Mouse (Mus musculus) 416B (cell line): ENCODE results near the gene Dab1.

ENCODE experiments used
- DNase-seq: peaks from one replicate; pipeline ENCODE4 v3.0.0; 2011; ENCODE audit warnings: low read depth

Gene Dab1

DNA sequence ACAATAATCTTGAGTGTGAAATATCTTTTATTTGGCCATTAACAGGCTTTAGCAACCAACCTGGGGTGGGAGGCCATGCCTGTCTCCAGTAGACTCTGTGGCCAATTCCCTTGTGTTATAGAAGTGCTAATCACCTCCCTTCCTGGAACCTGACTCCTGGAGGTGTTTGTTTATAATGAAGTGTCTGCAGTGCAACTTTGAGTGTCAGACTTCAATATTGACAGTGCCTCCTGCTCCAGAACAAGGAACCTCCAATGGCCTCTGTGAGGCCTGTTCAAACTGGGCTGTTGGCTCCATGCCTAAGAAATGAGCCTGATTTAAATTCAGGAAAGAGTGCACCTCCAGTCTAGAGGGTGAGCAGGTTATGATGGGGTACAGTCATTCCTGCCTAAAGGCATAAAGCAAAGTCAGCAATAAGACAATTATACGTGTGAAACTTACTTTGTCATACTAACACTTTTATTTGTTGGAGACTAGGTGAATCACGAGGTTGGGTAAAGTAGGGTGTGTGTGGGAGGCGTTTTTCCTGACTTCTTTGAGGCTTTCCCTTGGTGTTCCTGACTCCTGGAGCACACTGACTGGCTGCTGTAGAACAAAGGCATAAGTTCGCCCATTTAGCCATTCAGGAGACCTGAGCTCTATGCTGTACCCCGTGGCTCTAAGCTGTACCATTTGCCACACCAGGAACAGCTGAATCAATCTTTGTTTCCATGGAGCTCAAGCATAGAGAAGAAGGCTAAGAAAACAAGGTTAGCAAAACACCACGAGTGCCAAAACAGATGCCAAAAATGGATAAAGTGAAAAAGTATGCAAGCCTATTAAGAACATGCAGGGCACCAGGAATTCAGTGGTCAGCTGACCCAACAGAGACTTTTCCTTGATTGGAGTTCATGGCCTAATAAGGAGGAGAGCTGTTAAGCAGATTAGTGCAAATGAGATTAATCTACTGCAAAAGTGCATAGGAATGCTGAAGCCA, 978.6 kb downstream of the Dab1 start:
- DNase-seq, result no peak

DNA sequence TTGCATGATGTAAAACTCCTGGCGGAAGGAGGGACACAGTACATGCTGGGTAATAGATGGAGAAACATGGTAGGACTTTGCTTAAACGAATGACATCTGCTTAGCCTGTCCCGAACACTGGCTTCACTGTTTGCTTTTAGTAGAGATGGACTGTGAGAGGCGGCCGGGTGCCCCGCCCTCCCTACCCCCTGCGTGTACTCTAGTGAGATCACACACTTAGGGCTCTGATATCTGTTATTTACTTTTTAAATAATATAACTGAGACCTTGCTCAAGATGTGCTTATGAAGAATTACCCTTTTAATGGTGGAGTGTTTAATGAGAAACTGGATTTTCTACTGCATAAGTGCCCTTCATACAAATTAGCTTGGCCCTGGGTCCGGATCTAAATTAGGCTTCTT, 983.6 kb downstream of the Dab1 start:
- DNase-seq, result no peak

DNA sequence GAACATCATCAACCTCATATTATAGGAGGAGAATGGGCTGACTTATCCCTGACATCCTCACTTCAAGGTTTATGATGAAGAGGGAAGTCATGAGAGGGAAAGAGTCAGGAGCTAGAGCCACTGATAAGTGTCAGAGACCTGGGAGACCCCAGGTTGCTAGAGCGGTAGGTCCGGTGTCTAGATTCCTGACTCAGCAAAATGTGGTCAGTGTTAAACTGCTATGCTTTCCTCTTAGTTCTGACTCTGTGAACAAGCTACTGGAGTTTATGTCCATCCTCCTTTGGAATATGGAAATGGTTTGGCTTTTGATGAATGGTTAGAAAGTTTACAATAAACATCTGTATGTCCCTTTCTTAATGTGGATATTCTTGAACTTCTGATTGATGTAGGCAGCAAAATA, 985.1 kb downstream of the Dab1 start:
- no peak for DNase-seq

DNA sequence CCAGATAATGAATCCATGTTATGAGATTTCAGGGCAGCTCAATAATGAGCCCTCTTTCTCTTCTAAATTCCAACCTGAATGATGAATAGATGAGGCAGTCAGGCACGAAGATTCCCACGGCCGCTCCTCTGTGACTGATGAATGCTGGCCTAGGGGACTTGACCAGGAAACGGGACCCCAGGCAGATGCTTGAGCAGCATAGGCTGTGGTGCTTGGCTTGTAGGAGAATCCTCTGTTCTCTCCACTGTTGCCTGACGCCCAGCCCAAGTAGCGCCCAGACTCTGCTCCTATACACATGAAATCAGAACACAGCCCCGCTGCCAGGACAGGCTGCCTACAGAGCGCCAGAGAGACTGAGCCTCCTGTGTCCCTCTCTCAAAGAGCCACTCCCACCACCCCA, 987.7 kb downstream of the Dab1 start:
- no peak for DNase-seq

DNA sequence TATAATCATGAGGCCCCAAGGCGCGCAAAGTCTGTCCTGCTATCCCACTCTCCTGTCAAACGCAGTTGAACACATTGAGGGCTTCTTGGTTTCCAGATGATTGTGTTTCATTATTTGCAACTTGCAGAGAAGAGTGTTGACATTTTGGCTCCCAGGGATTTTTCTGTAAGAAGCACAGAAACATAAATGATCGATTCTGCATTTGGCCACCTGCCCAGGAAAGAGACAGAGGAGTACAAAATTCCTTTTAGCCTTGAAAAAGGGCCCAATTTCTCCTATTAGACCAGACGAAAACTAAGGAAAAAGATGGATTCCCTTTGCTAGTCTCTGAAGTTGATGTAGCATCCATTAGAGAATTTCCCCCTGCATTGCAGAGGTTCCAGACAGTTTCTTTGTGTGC, 988.5 kb downstream of the Dab1 start:
- no peak for DNase-seq

DNA sequence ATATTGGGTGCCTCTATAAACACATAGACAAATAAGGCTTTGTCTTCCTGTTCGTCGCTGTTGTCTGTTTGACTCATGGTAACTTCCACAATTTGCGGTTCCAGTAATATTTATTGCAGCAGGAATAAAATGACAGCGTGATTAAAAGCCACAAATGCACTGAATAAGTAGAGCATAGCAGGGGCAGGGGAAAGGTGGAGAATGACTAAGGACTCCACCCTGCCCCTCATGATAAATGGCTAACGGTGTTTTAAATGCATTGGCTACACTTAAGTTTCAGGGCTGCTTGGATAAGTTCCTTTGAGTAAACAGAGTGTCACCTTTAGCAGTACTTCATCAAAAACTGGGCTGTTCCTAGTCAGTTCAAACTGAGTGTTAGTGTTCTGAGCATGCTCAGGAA, 1000.3 kb downstream of the Dab1 start:
- no peak for DNase-seq

DNA sequence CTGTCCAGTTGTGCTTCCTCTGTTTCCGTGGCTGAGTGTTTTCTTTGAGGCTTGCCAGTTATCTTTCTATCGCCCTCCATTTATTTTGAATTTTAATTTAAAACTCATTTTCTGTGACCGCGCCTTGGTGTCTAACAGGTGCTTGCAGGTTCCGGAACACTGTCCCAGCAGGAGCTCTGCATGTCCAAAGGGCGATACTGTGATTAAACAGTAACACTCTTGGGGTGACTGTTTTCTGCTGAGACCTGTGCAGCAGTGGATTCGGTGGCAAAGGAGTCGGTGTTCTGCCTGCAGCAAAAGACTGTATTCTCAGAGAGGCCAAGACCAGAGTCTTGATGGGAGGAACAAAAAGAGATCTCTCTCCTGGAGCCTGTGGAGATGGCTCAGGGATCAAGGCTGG, 1006.2 kb downstream of the Dab1 start:
- no peak for DNase-seq

DNA sequence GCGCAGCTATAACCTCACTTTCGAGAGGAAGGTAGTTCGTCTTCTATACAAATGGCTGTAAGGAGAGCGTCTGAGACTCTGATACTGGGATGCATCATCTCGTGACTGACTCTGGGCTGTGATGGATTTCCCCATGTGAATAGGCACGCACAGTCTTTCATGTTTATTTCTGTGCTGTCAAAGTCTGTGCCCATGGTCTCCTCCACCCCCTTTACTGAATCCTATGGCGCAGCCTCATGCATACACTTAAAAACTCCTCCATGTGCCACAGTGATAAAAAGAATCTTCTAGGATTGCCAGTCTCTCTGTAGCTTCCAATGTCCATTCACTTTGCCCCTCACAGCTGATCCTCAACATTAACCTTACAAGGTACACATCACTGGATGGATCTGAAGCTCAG, 1009.5 kb downstream of the Dab1 start:
- DNase-seq, result no peak

DNA sequence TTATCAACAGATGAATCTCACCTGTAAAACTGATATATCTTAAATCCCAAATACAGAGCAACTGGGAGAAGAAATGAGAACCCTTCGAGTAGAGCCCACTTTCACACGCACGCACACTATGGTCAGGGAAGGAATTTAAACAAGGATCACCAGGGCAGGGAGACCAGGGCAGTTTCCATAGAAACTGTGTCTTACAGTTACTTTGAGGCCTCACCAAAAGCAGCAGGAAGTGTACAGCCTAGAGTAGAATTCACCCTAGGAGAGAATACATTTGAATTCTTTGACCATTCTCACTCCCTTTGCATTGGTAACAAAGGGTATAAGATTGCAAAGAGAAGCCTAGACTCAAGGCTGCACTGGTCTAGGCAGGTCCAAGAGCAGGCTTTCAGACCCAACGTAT, 1017.9 kb downstream of the Dab1 start:
- DNase-seq, result no peak

DNA sequence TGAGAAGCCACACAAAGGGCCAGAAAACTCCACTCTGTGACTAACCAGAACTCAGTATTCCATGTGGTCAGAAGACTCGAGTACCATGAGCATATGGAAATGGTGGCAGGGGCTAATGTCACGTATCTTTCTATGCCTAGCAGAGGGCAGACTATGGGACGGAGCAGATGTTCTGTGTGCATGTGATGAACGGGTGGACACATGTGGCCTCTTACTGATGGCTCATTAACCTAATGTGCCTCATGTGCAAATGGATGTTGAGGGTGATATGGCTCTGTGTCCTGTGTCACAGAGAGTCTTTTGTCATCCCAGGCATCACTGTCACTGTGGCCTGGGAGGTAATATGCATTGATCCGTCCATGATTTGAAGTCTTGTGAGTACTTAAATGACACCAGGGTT, 1021.5 kb downstream of the Dab1 start:
- DNase-seq, result no peak

DNA sequence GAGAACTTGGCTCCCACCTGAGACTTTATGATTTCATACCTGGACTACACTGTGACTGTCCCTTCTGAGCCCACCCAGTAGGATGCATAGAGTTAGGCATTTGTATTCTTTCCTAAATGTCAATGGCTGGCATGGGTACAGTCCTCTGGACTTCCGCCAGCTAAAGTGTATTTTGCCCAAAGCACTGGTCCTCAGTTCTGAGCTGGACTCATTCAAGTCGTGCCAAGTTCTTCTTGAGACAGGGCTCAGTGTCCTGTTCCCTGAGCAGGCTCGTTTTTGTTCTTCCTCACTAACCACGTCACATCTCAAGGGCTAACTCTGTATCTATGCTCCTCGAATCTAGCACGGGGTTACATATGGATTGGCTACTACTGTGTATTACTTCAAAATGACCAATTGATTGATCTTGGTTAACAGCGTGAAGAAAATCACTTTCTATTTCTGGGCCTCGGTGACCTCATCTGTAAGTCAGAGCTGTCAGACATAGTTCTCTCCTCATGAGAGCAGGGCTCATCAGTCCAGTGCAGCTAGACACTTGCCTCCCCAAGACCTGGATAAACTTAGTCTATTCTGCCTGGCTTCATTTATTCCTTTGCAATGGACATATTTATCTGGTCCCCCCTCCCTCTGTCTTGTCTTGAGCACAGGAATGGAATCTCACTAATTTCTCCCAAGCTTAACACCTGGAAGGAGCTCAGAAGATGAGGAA, 1023.8 kb downstream of the Dab1 start:
- DNase-seq, result no peak

DNA sequence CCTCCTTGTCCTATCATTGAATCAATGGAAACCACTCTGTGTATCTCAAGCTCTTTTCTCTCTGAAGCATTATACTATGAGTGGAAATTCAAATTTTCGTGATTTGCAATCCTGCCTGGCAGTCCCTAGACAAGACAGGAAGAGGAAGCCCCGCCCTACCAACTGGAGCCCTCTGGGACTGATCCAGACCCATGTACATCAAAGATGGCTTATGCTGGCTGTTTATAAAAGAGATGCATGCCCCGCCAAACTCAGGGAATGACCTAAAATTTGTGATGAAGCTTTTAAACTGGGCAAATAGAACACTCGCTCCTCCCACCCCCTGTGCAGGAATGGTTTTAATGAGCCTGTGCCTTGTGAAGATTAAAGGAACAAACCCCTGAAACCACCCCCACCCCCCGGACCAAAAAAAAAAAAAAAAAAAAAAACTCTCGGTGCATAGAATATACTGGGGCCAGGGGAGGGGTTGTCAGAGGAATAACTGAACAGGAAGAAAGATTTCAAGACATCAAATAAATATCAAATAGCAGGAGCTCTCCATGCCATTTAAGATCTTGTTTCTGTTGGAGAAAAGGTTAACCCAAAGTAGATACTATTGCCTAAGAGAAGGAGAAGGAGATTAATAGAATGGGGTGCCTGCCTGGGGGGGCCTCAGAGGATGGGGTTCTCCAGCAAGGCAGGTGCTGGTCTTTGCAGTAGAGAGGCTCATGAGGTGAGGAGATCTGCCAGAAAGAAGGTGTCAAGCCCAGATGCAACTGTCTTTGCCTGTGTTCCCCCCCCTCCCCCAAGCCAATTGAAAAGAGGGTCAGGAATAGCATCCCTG, 1024.6 kb downstream of the Dab1 start:
- DNase-seq, result no peak

DNA sequence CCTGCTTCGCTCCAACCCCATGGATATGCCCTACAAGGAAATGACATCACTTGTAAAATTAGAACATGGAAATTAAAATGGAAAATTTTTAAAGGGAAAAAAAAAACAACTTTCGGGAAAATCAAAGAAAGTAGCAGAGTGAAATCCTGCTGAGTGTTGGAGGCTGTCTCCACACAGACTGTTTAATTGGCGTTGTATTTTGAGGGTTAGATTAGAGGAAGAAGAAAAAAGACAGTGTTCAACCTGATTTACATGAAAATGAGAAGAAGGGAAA, 1025.1 kb downstream of the Dab1 start:
- no peak for DNase-seq

DNA sequence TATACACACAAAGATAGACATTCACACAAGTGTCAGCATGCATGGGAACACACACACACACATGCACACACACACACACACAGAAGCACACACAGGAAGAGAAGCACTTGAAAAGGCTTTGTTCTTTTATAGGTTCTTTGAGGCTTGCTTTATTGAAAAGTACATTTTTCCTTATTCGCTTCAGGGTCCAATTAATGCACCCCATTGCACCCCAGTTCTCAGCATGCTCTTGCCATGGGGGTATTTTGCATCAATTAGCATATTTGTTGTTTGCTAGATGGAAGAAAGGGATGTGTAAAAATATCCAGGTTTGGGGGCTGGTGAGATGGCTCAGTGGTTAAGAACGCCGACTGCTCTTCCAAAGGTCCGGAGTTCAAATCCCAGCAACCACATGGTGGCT, 1025.7 kb downstream of the Dab1 start:
- no peak for DNase-seq

DNA sequence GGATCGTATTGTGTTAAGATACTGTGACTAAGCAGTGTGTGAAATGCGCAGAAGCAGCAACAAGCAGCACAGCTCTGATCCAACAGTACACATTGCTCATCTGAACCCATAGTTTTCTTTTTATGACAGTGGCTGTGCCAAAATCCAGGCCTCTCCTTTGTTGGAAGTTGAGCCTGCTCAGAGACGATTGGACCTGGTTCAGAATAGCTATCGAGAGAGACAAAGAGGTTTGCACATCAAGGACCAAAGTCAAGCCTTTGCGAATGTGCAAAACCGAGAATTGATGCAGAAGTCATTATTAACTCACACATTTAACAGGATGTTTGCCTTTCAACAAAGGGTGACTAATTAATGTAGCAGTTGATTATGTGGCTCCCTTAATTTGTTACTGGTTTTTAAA, 1032.6 kb downstream of the Dab1 start:
- DNase-seq, result no peak

DNA sequence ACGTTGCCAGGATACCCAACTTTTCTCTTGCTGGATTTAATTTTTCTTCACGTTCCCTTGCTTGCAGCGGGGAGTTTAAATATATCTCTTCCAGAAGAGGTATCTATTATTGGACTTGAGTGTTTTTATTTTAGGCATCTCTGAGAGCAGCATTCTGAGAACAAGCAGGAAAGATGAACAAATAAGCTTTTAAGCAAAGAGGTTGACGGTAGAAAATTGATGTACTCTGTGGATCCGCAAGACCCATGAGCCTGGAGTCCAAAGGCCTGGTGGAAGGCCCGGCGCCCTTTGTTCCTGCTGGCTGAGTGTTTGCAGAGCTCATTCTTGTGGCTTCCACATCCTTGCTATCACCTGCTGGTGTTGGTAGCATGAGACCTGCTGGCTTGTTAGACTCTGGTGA, 1037.6 kb downstream of the Dab1 start:
- DNase-seq, result no peak

DNA sequence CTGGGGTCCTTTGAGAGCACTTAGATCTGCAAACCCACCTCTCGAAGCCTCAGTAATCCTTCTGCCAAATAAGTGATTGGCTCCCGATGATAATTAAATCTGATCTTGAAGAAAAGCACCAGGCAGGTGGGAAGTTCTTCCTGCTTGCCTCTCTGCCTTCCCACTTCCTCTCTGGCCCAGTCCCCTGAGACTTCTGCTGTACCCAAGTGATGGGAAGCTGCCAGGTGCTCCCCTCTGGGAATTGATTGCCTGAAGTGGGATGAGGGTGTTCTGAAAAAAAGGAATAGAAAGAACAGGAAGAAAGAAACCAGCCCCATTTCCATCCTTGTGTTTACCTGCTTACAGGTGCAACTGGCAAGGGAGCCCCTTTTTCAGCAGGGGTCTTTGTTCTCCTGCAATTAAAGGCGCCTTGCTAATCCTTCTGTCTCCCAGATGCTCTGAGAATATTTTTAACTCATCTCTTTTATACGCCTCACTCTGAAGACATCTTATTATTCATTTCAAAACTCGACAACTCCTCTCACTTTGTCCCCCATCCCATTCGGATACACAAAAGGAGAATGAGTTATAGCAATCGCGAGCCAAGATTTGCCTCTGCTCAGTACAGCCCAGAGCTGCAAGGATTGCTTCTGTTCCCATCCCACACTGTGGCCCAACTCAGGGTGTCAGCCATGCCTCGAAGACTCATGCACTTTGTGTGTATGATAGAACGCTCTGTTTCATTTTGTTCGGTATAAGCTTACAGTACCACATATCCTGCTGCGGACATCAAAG, 1043.9 kb downstream of the Dab1 start:
- no peak for DNase-seq

DNA sequence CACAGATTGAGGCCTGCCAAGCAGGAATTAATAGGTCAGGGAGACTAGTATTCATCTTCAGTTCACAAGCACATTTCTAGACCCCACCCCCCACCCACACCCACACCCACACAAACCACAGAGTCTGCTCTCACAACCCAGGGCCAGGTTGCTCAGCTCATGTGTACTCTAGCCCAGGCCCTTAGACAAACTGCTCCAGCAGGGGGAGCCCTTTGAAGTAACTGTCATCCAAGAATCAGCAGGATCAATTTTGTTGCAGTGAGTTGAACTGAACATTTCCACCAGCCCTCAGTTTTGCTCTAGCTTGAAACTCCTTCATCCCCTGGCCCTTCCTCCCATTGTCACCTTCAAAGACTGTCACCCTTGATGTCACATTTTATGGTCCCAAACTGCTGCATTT, 1046.4 kb downstream of the Dab1 start:
- DNase-seq, result no peak

DNA sequence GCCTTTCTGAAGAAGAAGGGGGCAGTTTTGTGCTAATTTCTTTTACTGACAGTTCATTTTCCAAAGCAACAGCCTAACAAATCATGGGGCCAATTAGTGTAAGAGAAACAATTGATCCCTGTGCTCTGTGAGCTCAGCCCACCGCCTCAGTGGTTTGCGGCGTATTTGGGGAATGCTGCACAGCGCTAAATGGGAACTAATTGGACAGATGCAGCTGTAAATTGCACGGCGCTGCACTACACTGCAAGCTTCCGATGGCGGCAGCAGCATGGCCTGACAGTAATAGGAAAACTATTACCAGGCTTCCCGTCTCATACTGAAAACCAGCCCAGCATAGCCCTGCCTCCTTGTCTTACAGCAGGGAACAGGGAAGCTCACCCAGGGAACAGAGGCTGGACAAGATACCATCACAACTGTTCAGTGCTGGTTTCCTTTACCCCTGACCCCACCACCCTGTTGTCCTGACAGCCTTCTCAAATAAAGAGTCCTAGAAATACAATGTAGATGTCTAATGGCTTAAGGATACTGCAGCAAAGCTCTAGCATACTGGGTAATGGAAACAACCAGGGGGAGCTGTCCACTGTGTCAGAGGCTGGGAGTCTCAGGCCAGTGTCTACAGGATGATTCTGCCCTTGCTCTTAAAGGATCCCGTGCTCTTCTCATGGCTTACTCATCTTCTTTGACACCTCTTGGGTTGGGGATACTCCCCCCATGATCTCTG, 1047.8 kb downstream of the Dab1 start:
- DNase-seq, result no peak

DNA sequence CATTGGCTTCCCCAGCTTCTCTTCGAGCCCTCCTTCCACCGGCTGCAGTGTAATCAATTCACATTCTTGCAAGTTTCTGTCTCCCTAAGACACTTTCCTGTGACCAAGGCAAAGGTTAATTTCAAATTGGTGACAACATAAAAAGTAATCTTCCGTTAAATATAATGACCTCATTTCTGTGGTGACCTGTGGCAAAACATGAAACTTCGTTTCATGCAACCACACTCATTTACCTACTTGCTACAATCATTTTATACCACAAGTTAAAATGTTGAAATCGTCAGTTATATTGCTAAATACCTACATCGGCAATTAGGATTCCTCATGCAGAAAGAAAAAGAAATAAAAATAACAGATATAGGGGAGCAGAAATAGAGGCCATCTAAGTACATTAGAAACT, 1048.9 kb downstream of the Dab1 start:
- no peak for DNase-seq

DNA sequence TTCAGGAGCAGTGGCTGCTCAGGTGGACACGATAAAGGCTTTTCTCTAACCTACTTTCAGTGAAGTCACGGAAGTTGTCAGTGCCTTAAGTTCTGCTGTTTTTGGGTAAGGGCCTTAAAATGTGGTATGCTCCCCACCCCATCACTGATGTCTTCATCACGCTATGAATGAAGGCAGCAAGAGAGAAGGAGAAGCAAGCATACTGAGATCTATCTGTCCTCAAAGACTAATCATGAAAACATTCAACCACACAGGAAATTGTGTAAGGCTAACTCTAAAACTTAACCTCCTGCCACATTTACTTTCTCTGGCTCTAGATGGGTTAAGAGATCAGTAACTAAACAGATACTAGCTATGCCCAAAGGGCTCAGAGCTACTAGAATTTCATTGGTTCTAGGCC, 1050.2 kb downstream of the Dab1 start:
- no peak for DNase-seq
